Mouse (Mus musculus): ENCODE data around the gene Ormdl2.

The Ormdl2 gene

GRCm38 (mm10) chr10:128803361-128803760 is 18.1 kb downstream of the Ormdl2 start:
- no peak for DNase-seq

- DNase-seq, result no peak
Measured at GRCm38 (mm10) chr10:128802956-128803355, 18.5 kb downstream of the Ormdl2 start.

DNA sequence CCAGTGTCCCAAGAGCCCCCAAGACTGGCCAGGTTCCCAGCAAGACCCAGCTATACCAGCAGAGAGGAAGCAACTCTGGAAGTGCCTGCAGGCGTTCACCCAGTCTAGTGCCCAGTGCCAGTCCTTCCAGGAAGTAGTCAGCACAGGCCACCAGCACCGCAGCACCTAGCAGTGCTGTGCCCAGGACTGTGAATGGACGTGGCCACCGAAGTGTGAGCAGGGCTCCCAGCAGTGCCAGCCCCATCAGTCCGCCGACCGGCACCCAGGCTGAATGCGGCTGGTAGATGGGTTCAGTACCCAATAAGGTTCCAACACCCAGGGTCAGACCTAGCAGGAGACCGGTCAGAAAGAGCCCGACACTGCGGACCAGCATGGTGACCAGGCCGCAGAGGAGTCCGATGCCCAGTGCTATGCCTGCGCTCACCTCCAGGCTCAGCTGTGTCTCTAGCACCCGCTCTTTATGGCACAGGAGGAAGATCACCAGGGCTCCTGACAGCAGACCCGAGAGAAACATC is 19.4 kb downstream of the Ormdl2 start:
- DNase-seq, result no peak

DNA sequence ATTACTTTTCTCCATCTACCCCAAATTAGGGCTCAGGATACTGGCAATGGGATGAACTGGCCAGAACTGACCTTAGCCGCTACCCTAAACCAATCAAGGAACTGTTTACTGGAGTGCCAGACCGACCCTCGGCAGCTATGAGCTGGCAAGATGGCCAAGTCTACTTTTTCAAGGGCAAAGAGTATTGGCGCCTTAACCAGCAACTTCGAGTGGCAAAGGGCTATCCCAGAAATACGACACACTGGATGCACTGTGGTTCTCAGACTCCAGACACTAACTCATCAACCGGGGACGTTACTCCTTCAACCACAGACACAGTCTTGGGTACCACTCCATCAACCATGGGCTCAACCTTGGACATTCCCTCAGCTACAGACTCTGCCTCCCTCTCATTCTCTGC is 22.8 kb downstream of the Ormdl2 start:
- DNase-seq, result no peak

- no peak for DNase-seq
Measured at GRCm38 (mm10) chr10:128795581-128795980, 25.9 kb downstream of the Ormdl2 start.

GRCm38 (mm10) chr10:128794391-128794790 is 27.1 kb downstream of the Ormdl2 start:
- no peak for DNase-seq

- DNase-seq, result no peak
Measured at GRCm38 (mm10) chr10:128793258-128793657, 28.2 kb downstream of the Ormdl2 start.

GRCm38 (mm10) chr10:128792041-128792440 is 29.4 kb downstream of the Ormdl2 start:
- no peak for DNase-seq

GRCm38 (mm10) chr10:128790398-128791124 is 30.9 kb downstream of the Ormdl2 start, which contains the start of gene Mmp19:
Gene Mmp19 (plus strand): TSS chr10:128790910.
- no peak for DNase-seq

DNA sequence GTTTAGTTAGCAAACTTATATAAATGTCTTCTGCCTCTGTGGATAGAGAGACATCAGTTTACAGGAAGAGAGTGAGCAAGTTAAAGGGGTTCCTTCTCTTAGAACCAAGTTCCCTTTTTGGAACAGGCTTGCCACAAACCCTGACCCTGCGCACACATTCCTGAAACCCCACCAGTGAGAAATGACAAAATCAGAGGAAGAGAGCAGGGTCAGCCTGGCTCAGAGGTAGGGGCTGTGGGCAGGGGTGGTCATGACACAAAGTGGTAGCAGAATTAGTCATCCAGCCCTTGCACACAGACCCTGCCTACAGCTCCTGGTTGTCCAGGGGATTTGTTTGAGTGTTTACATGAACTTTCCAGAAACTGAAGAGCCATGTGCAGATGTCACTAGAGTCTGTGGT is 41.2 kb downstream of the Ormdl2 start:
- no peak for DNase-seq

DNA sequence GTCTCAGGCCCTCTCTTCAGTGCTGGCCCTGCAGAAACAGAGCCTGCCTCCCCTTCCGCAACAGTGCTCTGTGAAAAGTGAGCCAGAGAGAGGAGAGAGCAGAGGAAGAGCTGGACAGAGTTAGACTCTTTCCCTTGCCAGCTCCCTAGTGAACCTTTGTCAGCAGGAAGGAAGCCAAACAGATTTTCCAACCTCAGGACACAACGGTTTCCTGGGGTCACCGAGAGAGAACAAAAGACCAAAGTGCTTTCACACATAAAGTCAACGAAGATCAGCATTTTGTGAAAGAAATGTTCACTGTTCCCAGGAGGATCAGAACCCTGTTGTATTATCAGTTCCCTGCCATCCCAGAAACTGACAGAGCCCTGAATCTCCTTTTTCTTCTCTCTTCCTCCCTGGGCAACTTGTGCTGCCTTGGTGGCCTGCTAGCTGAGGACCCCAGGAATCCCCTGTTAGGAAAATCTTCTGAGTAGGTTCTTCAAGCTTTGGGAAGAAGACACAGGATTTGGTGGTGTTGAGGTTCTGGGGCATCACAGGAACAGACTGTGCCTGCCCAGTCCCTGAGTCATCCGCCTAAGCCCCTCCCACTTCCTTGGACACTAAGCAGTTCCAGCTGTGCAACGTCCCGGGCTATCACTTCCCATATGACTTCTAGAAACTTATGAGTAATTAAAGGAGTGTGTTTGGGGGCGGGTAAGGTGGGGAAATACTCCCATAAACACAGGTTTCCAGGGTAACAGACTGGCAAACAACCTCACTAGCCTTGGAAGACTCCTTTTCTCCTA is 42.2 kb downstream of the Ormdl2 start:
- DNase-seq, result no peak

DNA sequence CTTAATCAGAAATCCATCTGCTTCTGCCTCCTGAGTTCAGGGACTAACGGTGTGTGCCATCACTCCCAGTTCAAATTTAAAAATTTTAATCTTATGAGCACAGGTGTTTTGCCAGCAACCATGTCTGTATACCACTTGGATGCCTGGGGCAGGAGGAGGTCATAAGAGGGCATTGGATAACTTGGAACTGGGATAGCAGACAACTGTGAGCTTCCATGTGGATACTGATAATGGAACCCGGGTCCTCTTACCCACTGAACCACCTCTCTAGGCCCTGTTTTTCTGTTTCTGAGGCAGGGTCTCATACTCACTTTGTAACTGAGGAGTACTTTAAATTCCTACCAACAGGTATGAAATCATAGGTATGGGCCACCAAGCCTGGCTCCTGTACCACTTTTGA is 43.0 kb downstream of the Ormdl2 start:
- DNase-seq, result no peak

- DNase-seq, result no peak
Measured at GRCm38 (mm10) chr10:128773685-128774084, 47.8 kb downstream of the Ormdl2 start.

DNA sequence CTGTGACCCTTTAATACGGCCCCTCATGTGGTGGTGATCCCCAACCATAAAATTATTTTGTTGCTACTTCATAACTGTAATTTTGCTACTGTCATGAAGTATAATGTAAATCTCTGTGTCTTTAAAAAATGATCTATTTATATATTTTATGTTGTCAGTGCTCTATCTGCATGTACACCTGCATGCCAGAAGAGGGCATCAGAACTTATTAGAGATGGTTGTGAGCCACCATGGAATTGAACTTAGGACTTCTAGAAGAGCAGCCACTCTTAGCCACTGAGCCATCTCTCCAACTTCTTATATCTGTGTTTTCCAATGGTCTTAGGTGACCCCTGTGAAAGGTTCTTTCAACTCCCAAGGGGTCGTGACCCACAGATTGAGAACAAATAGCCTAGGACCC is 48.5 kb downstream of the Ormdl2 start:
- DNase-seq, result no peak

Data from right cerebral cortex, postnatal 4 days (tissue).